Mouse (Mus musculus) gastrocnemius, adult 8-10 months (tissue): Measurements from ENCODE around the gene 2310009B15Rik. TPM values are rescaled to one million over a fixed set of nuclear protein-coding genes. Genes with fewer than 3 reads are reported as not detected.

Experiments
- DNase-seq, 2 experiments: peaks; one replicate each; pipeline ENCODE4 v3.0.0; 2022; ENCODE audit warnings: low spot score in 2 of 2
- total RNA-seq, 4 experiments: library from RNA; stranded (reverse); gene quantifications; 2 replicates each; pipeline ENCODE4 v1.2.4; 2022

The 2310009B15Rik gene
- 10 to 100 TPM; 15.9 to 19.9 (median 18.9) TPM for total RNA-seq

- DNase-seq = peak; percentile 59 to 62
Observed at GRCm38 (mm10) chr1:138856101-138856950, at the start of gene 2310009B15Rik. Gene 2310009B15Rik (minus strand): TSS chr1:138856852.

GRCm38 (mm10) chr1:138906256-138906655, 49.6 kb upstream of the 2310009B15Rik start:
- DNase-seq = no peak

- DNase-seq = no peak
Observed at GRCm38 (mm10) chr1:138905092-138905765, 48.6 kb upstream of the 2310009B15Rik start.

- DNase-seq = no peak
Observed at GRCm38 (mm10) chr1:138903894-138904293, 47.2 kb upstream of the 2310009B15Rik start.

GRCm38 (mm10) chr1:138901431-138902117, 44.9 kb upstream of the 2310009B15Rik start:
- DNase-seq = no peak

- DNase-seq = no peak
Observed at GRCm38 (mm10) chr1:138896088-138896487, 39.4 kb upstream of the 2310009B15Rik start.

- DNase-seq = no peak
Observed at GRCm38 (mm10) chr1:138877470-138878254, 21.0 kb upstream of the 2310009B15Rik start.

- DNase-seq = no peak
Observed at GRCm38 (mm10) chr1:138876371-138877045, 19.9 kb upstream of the 2310009B15Rik start.

GRCm38 (mm10) chr1:138850823-138851222, 5.8 kb downstream of the 2310009B15Rik start:
- no peak for DNase-seq

- no peak for DNase-seq
Observed at GRCm38 (mm10) chr1:138850161-138850539, 6.5 kb downstream of the 2310009B15Rik start.

GRCm38 (mm10) chr1:138849531-138850160, 7.0 kb downstream of the 2310009B15Rik start:
- DNase-seq = no peak

GRCm38 (mm10) chr1:138848511-138849109, 8.0 kb downstream of the 2310009B15Rik start, which contains the start of gene Lhx9:
Gene Lhx9 (minus strand): TSS chr1:138848577.
- no peak for DNase-seq

- DNase-seq = no peak
Observed at GRCm38 (mm10) chr1:138848026-138848425, 8.6 kb downstream of the 2310009B15Rik start.

GRCm38 (mm10) chr1:138847146-138847545, 9.5 kb downstream of the 2310009B15Rik start:
- no peak for DNase-seq

- no peak for DNase-seq
Observed at GRCm38 (mm10) chr1:138846581-138846980, 10.1 kb downstream of the 2310009B15Rik start.

- DNase-seq = no peak
Observed at GRCm38 (mm10) chr1:138846131-138846530, 10.5 kb downstream of the 2310009B15Rik start.

- no peak for DNase-seq
Observed at GRCm38 (mm10) chr1:138845481-138845880, 11.2 kb downstream of the 2310009B15Rik start.

- no peak for DNase-seq
Observed at GRCm38 (mm10) chr1:138844166-138844565, 12.5 kb downstream of the 2310009B15Rik start.

- DNase-seq = no peak
Observed at GRCm38 (mm10) chr1:138843361-138844091, 13.1 kb downstream of the 2310009B15Rik start.
